Mouse (Mus musculus) spleen, postnatal 10 days (tissue): ENCODE results near the gene Adamtsl1.

Source experiments
- DNase-seq, 2 experiments: peaks; one replicate each; pipeline ENCODE4 v3.0.0; 2021 to 2022; ENCODE audit warnings: low spot score in 2 of 2

Gene Adamtsl1

GRCm38 (mm10) chr4:85672290-85672689, 158.3 kb downstream of the Adamtsl1 start:
- DNase-seq = no peak

- DNase-seq = no peak
These were observed 163.6 kb downstream of the Adamtsl1 start for GRCm38 (mm10) chr4:85677621-85678020.

DNA sequence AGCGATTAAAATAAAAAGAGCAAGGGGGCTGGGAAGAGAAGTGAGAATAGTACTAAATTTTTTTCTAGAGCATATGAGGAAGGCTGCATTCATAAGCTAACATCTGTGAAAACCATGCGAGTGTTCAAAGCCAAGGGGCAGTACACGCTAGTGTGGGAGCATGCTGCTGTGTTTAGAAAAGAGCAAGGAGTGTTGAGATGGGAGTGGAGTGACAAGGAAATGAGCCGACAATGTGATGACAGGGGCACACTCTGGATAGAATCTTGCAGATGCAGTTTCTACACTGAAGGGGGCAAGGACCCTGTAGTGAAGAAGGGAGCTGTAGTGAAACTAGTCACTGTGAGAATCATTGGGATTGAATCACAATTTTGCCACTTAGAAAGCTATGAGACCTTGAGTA, 172.2 kb downstream of the Adamtsl1 start:
- DNase-seq = no peak

GRCm38 (mm10) chr4:85695237-85695636, 181.3 kb downstream of the Adamtsl1 start:
- no peak for DNase-seq

- no peak for DNase-seq
These were observed 193.5 kb downstream of the Adamtsl1 start for GRCm38 (mm10) chr4:85707352-85708057.

GRCm38 (mm10) chr4:85709636-85710035, 195.7 kb downstream of the Adamtsl1 start:
- DNase-seq = no peak

- DNase-seq = no peak
These were observed 211.0 kb downstream of the Adamtsl1 start for GRCm38 (mm10) chr4:85724999-85725398.

GRCm38 (mm10) chr4:85727731-85728130, 213.8 kb downstream of the Adamtsl1 start:
- no peak for DNase-seq

GRCm38 (mm10) chr4:85728416-85728815, 214.4 kb downstream of the Adamtsl1 start:
- DNase-seq = no peak

DNA sequence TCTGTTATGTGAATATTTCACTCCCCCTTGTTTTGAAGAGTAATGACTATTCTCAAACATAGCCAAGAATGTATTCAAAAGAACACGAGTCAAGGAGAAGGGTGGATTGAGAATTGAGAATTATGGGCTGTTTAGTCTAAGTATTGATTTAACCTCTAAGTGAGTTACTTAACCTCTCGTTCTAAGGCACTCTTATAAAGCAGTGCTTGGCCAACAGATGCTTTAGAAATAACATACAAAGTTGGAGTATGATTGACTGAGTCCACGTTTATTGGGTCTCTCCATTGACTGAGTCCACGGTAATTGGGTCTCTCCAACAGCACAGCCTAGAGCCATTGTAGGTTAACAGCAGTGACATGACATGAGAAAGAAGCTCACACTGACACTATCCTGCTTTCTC, 226.5 kb downstream of the Adamtsl1 start:
- DNase-seq = no peak

GRCm38 (mm10) chr4:85741825-85742391, 227.9 kb downstream of the Adamtsl1 start:
- DNase-seq = no peak

DNA sequence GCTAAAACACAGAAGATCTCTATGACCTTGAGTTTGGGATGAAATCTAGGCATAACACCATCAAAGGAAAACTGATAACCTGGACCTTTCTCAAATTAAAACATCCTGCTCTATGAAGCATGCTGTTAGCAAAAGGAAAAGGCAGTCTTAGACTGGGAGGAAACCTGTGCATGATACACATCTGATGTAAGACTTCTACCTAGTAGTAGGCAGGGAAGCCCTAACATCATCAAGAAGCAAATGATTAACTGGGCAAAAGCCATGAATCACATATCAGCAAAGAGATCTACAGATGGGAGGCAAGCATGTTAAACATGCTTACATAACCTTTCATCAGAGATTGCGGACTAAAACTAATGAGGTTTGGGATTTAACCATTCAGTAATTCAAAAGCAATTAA, 229.5 kb downstream of the Adamtsl1 start:
- DNase-seq = no peak

DNA sequence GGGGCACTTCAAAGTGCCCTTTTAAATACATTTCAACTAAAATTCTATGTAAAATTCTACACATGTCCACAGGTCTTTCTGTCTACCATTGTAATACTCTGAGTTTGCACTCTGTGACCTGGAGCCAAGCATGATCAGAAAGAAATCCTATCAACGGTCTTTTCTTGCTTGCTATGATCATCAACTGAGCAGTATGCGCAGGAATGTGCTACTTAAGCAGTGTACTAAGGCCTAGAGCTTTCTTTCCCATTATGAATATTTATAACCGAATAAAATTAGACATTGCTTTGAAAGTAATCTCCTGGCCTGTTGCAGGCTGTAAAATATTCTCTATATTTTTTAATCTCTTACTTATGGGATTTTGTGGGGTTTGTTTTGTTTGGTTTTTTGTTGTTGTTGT, 248.7 kb downstream of the Adamtsl1 start:
- DNase-seq = no peak

DNA sequence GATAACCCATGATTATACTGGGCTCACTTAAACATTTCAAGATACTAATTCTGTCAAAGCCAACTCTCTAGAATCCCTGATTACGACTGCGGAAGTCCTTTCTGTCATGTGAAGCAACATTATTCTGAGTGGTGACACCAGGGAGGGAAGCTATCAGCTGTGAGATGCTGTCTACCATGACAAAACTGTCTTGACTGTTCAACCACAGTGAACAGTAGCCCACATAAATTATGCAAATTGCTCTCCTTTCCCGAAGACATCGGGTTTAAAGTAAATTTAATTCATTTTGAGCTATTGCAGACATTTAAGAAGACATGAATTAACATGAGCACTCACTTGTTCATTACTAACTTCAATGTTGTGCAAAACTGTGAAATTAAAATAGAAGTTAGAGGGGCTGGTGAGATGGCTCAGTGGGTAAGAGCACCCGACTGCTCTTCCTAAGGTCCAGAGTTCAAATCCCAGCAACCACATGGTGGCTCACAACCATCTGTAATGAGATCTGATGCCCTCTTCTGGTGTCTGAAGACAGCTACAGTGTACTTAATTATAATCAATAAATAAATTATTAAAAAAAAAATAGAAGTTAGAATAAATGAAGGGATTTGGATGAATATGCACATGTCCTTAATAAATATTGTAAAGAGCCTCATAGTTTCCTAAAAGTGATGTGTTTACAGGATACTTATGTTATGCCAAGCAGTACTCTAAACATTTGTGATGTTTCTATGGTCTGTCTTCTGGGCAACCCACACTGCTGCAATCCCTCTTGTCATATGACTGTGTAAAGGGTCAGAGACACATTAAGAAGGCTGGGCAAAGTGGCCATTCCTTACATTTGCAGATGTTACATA, 249.4 kb downstream of the Adamtsl1 start:
- DNase-seq = no peak

DNA sequence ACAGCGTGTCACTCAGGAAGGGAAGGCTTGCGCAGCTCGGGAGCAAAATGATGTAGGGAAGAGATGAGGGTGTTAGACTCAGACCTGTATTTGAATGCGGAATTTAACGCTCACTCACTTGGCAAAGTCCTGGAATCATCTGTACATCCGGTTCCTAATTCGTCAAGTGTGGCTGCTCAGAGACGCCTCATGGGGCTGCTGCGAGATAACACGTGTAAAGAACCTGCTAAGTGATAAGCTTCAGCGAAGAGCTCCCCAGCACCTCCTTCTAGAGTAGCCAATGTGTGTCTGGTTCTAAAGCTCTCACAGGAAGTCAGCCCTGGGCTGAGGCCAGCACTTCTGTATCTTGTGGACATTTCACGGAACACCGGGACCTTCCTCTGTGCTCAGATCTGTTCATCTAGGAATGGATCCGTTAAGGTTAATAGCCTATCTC, 250.1 kb downstream of the Adamtsl1 start:
- no peak for DNase-seq

GRCm38 (mm10) chr4:85764476-85764875, 250.5 kb downstream of the Adamtsl1 start:
- no peak for DNase-seq

GRCm38 (mm10) chr4:85767666-85768065, 253.7 kb downstream of the Adamtsl1 start:
- DNase-seq = no peak

DNA sequence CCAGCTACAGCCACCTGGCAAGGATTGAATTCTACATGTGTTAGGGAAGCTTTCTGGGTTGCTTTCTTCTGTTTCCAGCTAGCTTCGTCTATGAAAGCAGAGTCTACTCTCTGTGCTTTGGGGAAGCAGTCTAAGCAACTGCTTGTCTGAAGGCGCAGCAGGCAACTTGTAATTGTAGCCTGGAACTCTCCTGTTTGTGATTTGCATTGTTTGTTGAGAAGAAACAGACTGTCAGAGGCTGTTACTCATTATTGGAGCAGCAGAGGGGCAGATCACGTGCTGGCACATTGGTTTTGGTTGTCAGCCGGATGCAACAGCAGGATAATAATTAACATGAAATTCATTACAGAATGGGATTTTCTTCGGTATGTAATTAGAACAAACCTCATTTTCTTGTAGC, 254.1 kb downstream of the Adamtsl1 start:
- no peak for DNase-seq

- no peak for DNase-seq
These were observed 268.5 kb downstream of the Adamtsl1 start for GRCm38 (mm10) chr4:85782511-85782910.

DNA sequence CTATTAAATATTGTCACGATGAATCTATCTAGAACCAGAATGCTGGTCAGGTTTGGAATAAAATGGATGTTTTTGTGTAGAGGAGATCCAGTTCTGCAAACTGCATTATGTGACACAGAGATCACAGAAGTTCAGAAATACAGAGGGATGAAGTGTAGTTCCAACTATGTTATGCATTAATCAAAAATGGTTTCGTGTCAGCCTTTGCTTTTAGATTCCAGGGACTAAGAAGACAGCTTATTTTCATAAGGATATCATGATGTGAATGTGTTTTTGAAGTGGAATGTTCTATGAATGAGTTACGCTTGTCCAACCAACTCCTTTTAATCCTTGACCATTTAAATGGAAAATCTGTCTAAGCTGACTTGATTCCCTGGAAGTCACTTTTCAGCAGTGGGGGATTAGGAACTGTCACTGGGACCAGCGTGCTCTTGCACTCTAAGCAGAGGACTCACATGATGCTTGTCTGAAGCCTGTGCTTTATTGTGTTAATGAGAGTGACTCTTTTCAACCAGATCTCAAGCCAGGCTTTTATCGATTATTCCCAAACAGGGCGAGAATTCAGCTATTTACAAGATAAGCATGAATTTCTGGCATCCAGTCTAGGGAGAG, 269.9 kb downstream of the Adamtsl1 start:
- no peak for DNase-seq

DNA sequence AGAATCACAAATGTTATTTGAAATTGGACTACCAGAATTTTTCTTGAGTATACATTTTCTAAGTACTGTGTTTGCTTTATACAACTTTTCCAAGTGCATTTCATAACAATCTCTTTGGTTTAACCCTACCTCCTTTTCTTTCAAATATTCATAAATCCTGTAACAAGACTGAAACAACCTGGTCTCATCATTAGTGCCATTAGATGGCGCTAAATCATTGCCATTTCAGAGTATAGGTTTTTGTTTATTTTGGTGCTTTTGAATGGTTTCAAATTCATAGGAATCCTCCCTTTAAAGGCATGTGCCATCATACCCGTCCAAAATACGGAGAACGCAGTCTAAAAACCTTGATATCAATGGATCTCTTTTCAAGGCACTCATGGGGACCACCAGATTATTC, 270.5 kb downstream of the Adamtsl1 start:
- no peak for DNase-seq

GRCm38 (mm10) chr4:85790226-85790625, 276.3 kb downstream of the Adamtsl1 start:
- DNase-seq = no peak
